Mouse (Mus musculus): ENCODE results near the gene Syn3. TPM values are rescaled to one million over a fixed set of nuclear protein-coding genes. Genes with fewer than 3 reads are reported as not detected.

Syn3 gene
- total RNA-seq, 1 experiment = 1.5 TPM

- no peak for TF ChIP-seq ZC3H11A (IDR thresholded peaks at IDR 0.05; ENCODE audit: borderline replicate concordance, low read depth, low read length)
- no peak for TF ChIP-seq CHD2 (IDR thresholded peaks at IDR 0.05; ENCODE audit: low read depth, low read length)
- no peak for TF ChIP-seq MAFK (IDR thresholded peaks at IDR 0.05; ENCODE audit: insufficient read depth, low read depth, low read length)
- no peak for TF ChIP-seq ZNF384 (IDR thresholded peaks at IDR 0.05; ENCODE audit: low read depth, low read length)
- TF ChIP-seq HCFC1 (IDR thresholded peaks at IDR 0.05; ENCODE audit: borderline replicate concordance, insufficient read depth, low read length) = no peak
- no peaks in the 10 kb centered on the region for H3K4me1 ChIP-seq (ENCODE audit: control insufficient read depth in 2 of 2, insufficient read depth in 2 of 2, low read length in 2 of 2, poor library complexity in 1 of 2)
- H3K36me3 ChIP-seq (ENCODE audit: control insufficient read depth, insufficient read depth, low read length, poor library complexity, severe bottlenecking) = no peaks in the 10 kb centered on the region
- no peak overlapping the region for H3K4me3 ChIP-seq (ENCODE audit: insufficient read depth in 1 of 2, low read depth in 1 of 2, low read length in 2 of 2, poor library complexity in 1 of 2, severe bottlenecking in 1 of 2)
- no peak overlapping the region for H3K9ac ChIP-seq (ENCODE audit: insufficient read depth, low read depth, low read length, poor library complexity, severe bottlenecking)
- no peak overlapping the region for H3K27ac ChIP-seq (ENCODE audit: insufficient read depth, low read depth, low read length, poor library complexity, severe bottlenecking)
- in situ Hi-C loops (cut with MboI; ENCODE audit: low sequenced_read_pairs in 2 of 2, unreplicated experiment in 2 of 2) = no loop called here
- no peaks in the 10 kb centered on the region for H3K9me3 ChIP-seq (ENCODE audit: control insufficient read depth, insufficient read depth, low read depth, low read length)
- DNase-seq (ENCODE audit: low read depth, low spot score) = no peak
Observed at GRCm38 (mm10) chr10:86225480-86225879, 273.2 kb downstream of the Syn3 start.

- Histone ChIP-seq H3K9me3 (ENCODE audit: control insufficient read depth, insufficient read depth, low read depth, low read length) (no peaks in the 10 kb centered on the region), H3K4me3 (ENCODE audit: insufficient read depth in 1 of 2, low read depth in 1 of 2, low read length in 2 of 2, poor library complexity in 1 of 2, severe bottlenecking in 1 of 2) (no peak overlapping the region), H3K36me3 (ENCODE audit: control insufficient read depth, insufficient read depth, low read length, poor library complexity, severe bottlenecking) (no peaks in the 10 kb centered on the region), H3K9ac (ENCODE audit: insufficient read depth, low read depth, low read length, poor library complexity, severe bottlenecking) (no peak overlapping the region), H3K4me1 (ENCODE audit: control insufficient read depth in 2 of 2, insufficient read depth in 2 of 2, low read length in 2 of 2, poor library complexity in 1 of 2) (no peaks in the 10 kb centered on the region), H3K27ac (ENCODE audit: insufficient read depth, low read depth, low read length, poor library complexity, severe bottlenecking) (no peak overlapping the region)
- in situ Hi-C loops (cut with MboI; ENCODE audit: low sequenced_read_pairs in 2 of 2, unreplicated experiment in 2 of 2) = no loop called here
- DNase-seq (ENCODE audit: low read depth, low spot score) = no peak
- TF ChIP-seq ZNF384 (IDR thresholded peaks at IDR 0.05; ENCODE audit: low read depth, low read length) (no peak), HCFC1 (IDR thresholded peaks at IDR 0.05; ENCODE audit: borderline replicate concordance, insufficient read depth, low read length) (no peak), CHD2 (IDR thresholded peaks at IDR 0.05; ENCODE audit: low read depth, low read length) (no peak), ZC3H11A (IDR thresholded peaks at IDR 0.05; ENCODE audit: borderline replicate concordance, low read depth, low read length) (no peak)
Observed at GRCm38 (mm10) chr10:86218984-86219383, 279.7 kb downstream of the Syn3 start.

- Histone ChIP-seq H3K27ac (ENCODE audit: insufficient read depth, low read depth, low read length, poor library complexity, severe bottlenecking) (no peak overlapping the region), H3K36me3 (ENCODE audit: control insufficient read depth, insufficient read depth, low read length, poor library complexity, severe bottlenecking) (no peaks in the 10 kb centered on the region)
- DNase-seq (ENCODE audit: low read depth, low spot score) = no peak
Observed at GRCm38 (mm10) chr10:86216836-86217235, 281.9 kb downstream of the Syn3 start.

GRCm38 (mm10) chr10:86212062-86212461 lies 286.6 kb downstream of the Syn3 start:
- no peak overlapping the region for H3K9ac ChIP-seq (ENCODE audit: insufficient read depth, low read depth, low read length, poor library complexity, severe bottlenecking)
- no peak overlapping the region for H3K27ac ChIP-seq (ENCODE audit: insufficient read depth, low read depth, low read length, poor library complexity, severe bottlenecking)
- no peaks in the 10 kb centered on the region for H3K36me3 ChIP-seq (ENCODE audit: control insufficient read depth, insufficient read depth, low read length, poor library complexity, severe bottlenecking)
- in situ Hi-C loops (cut with MboI; ENCODE audit: low sequenced_read_pairs in 2 of 2, unreplicated experiment in 2 of 2) = no loop called here
- TF ChIP-seq HCFC1 (IDR thresholded peaks at IDR 0.05; ENCODE audit: borderline replicate concordance, insufficient read depth, low read length) = no peak
- TF ChIP-seq ZC3H11A (IDR thresholded peaks at IDR 0.05; ENCODE audit: borderline replicate concordance, low read depth, low read length) = no peak
- TF ChIP-seq MAFK (IDR thresholded peaks at IDR 0.05; ENCODE audit: insufficient read depth, low read depth, low read length) = no peak
- no peak for TF ChIP-seq ZNF384 (IDR thresholded peaks at IDR 0.05; ENCODE audit: low read depth, low read length)
- no peak for TF ChIP-seq CHD2 (IDR thresholded peaks at IDR 0.05; ENCODE audit: low read depth, low read length)
- no peaks in the 10 kb centered on the region for H3K9me3 ChIP-seq (ENCODE audit: control insufficient read depth, insufficient read depth, low read depth, low read length)
- H3K4me3 ChIP-seq (ENCODE audit: insufficient read depth in 1 of 2, low read depth in 1 of 2, low read length in 2 of 2, poor library complexity in 1 of 2, severe bottlenecking in 1 of 2) = no peak overlapping the region
- no peaks in the 10 kb centered on the region for H3K4me1 ChIP-seq (ENCODE audit: control insufficient read depth in 2 of 2, insufficient read depth in 2 of 2, low read length in 2 of 2, poor library complexity in 1 of 2)
- DNase-seq (ENCODE audit: low read depth, low spot score) = no peak

More at GRCm38 (mm10) chr10:86216836-86217235, 281.9 kb downstream of the Syn3 start:
- no peaks in the 10 kb centered on the region for H3K4me1 ChIP-seq (ENCODE audit: control insufficient read depth in 2 of 2, insufficient read depth in 2 of 2, low read length in 2 of 2, poor library complexity in 1 of 2)
- H3K9ac ChIP-seq (ENCODE audit: insufficient read depth, low read depth, low read length, poor library complexity, severe bottlenecking) = no peak overlapping the region
- H3K9me3 ChIP-seq (ENCODE audit: control insufficient read depth, insufficient read depth, low read depth, low read length) = no peaks in the 10 kb centered on the region
- H3K4me3 ChIP-seq (ENCODE audit: insufficient read depth in 1 of 2, low read depth in 1 of 2, low read length in 2 of 2, poor library complexity in 1 of 2, severe bottlenecking in 1 of 2) = no peak overlapping the region
- TF ChIP-seq ZC3H11A (IDR thresholded peaks at IDR 0.05; ENCODE audit: borderline replicate concordance, low read depth, low read length) = no peak
- TF ChIP-seq ZNF384 (IDR thresholded peaks at IDR 0.05; ENCODE audit: low read depth, low read length) = no peak
- TF ChIP-seq HCFC1 (IDR thresholded peaks at IDR 0.05; ENCODE audit: borderline replicate concordance, insufficient read depth, low read length) = no peak
- no peak for TF ChIP-seq MAFK (IDR thresholded peaks at IDR 0.05; ENCODE audit: insufficient read depth, low read depth, low read length)
- TF ChIP-seq CHD2 (IDR thresholded peaks at IDR 0.05; ENCODE audit: low read depth, low read length) = no peak
- in situ Hi-C loops (cut with MboI; ENCODE audit: low sequenced_read_pairs in 2 of 2, unreplicated experiment in 2 of 2) = no loop called here

- Histone ChIP-seq H3K27ac (ENCODE audit: insufficient read depth, low read depth, low read length, poor library complexity, severe bottlenecking) (no peak overlapping the region), H3K4me1 (ENCODE audit: control insufficient read depth in 2 of 2, insufficient read depth in 2 of 2, low read length in 2 of 2, poor library complexity in 1 of 2) (no peaks in the 10 kb centered on the region), H3K36me3 (ENCODE audit: control insufficient read depth, insufficient read depth, low read length, poor library complexity, severe bottlenecking) (no peaks in the 10 kb centered on the region), H3K9ac (ENCODE audit: insufficient read depth, low read depth, low read length, poor library complexity, severe bottlenecking) (no peak overlapping the region), H3K9me3 (ENCODE audit: control insufficient read depth, insufficient read depth, low read depth, low read length) (no peaks in the 10 kb centered on the region), H3K4me3 (ENCODE audit: insufficient read depth in 1 of 2, low read depth in 1 of 2, low read length in 2 of 2, poor library complexity in 1 of 2, severe bottlenecking in 1 of 2) (no peak overlapping the region)
- in situ Hi-C loops (cut with MboI; ENCODE audit: low sequenced_read_pairs in 2 of 2, unreplicated experiment in 2 of 2) = no loop called here
- no peak for TF ChIP-seq ZC3H11A (IDR thresholded peaks at IDR 0.05; ENCODE audit: borderline replicate concordance, low read depth, low read length)
- no peak for TF ChIP-seq HCFC1 (IDR thresholded peaks at IDR 0.05; ENCODE audit: borderline replicate concordance, insufficient read depth, low read length)
- TF ChIP-seq CHD2 (IDR thresholded peaks at IDR 0.05; ENCODE audit: low read depth, low read length) = no peak
- TF ChIP-seq ZNF384 (IDR thresholded peaks at IDR 0.05; ENCODE audit: low read depth, low read length) = no peak
- no peak for TF ChIP-seq MAFK (IDR thresholded peaks at IDR 0.05; ENCODE audit: insufficient read depth, low read depth, low read length)
- DNase-seq (ENCODE audit: low read depth, low spot score) = no peak
Observed at GRCm38 (mm10) chr10:86203915-86204314, 294.8 kb downstream of the Syn3 start.
